Mouse (Mus musculus) cortical plate, adult 2 months (tissue): ENCODE results near the gene Tnfsf11. TPM values are rescaled to one million over a fixed set of nuclear protein-coding genes. Genes with fewer than 3 reads are reported as not detected.

ENCODE experiments used
- H3K27ac ChIP-seq: fragments of 200-500 bp; 2 replicates; pipeline ENCODE4 v1.5.1; 2012; ENCODE audit warnings: low read length, control low read depth, inconsistent platforms; ENCODE audit not compliant: insufficient read depth
- H3K4me1 ChIP-seq: fragments of 200-500 bp; 2 replicates; pipeline ENCODE4 v1.6.1; 2011; ENCODE audit warnings: low read length; ENCODE audit not compliant: control insufficient read depth, insufficient read depth
- H3K4me3 ChIP-seq: fragments of 200-500 bp; 2 replicates; pipeline ENCODE4 v1.5.1; 2011; ENCODE audit warnings: mild to moderate bottlenecking, low read length, control low read depth; ENCODE audit not compliant: insufficient read depth
- CTCF ChIP-seq: fragments of 200-500 bp; IDR thresholded peaks from 2 replicates; pipeline ENCODE4 v1.5.1; 2011; ENCODE audit warnings: mild to moderate bottlenecking, control low read depth, low read length; ENCODE audit not compliant: insufficient read depth; ENCODE audit errors: extremely low read depth
- POLR2A ChIP-seq: fragments of 200-500 bp; IDR thresholded peaks from 2 replicates; pipeline ENCODE4 v1.6.1; 2011; ENCODE audit warnings: mild to moderate bottlenecking, low read length, control low read depth; ENCODE audit not compliant: insufficient read depth; ENCODE audit errors: extremely low read depth
- polyA plus RNA-seq: library from polyadenylated mRNA; depleted of rRNA; stranded (reverse); fragments of >200 nt; gene quantifications from 2 replicates; pipeline ENCODE4 v1.2.3, GENCODE M21; 2012

Tnfsf11 gene
- polyA plus RNA-seq, 1 experiment = 0.04 TPM

DNA sequence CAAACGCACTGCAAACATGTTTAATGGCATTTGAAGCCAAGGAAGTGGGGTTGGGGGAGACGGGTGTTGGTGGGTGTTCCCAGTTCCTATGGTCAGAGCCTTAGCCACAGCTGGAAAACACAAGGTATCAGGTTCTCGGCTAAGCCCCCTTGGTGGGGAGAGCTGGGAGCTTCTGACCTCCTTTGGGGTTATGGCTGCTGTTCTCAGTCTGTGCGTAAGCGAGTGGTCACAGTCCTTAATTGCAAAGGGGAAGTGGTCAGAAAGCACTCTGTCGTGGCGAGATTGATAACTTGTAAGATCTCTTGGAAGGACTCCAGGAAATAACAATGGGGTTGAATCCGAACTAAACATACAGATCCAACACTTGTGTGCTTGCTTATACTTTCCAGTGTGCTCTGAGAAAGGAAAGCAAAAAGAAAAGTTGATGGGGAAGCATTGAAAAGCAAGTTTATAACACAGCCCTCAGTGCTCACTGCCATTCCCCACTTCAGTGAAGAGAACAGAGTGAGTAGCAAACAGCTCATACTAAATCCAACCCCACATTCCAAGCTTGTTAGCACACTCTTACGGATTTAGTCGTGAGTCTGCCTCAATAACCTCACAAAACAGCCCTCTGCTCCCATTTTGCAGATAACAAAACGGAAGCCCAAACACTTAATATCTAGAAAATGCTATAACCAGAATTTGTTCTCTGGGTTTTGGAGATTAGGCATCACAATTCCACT, 22.9 kb upstream of the Tnfsf11 start:
- Histone ChIP-seq H3K4me3 (no peak overlapping the region), H3K4me1 (no peaks in the 10 kb centered on the region), H3K27ac (no peak overlapping the region)
- TF ChIP-seq CTCF (no peak), POLR2A (no peak)

DNA sequence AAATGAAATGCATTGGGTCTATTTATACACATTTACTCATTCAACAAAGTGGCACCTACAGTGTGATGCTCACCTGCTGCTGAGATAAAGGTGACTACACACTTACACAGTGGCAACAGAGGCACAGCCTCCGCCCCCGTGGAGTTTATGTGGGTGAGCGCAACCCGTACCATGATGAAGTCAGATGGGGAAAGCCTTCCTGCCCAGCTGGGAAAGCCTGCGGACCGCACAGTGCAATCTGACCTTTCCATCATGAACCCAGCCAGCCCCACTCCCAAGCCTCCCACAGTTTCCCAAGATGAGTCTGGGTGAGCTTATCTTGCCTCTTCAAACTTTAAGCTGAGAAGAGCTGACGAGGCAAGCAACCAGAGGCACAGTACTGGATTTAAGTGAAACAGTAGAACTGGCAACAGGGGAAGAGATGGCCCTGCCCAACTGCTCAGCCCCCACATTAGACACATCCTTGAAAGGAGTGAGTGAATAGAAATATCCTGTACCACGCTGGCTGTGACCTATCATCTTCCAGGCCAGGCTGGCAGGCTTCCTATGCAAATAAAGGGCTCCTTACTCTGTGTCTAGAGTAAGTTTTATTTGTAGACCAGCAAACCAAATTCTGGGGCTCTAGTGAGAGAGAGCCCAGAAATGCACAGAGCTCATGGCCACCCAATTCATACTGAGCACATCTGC, 22.1 kb upstream of the Tnfsf11 start:
- no peaks in the 10 kb centered on the region for H3K4me1 ChIP-seq
- TF ChIP-seq POLR2A (no peak), CTCF (no peak)
- H3K4me3 ChIP-seq = no peak overlapping the region
- H3K27ac ChIP-seq = no peak overlapping the region

DNA sequence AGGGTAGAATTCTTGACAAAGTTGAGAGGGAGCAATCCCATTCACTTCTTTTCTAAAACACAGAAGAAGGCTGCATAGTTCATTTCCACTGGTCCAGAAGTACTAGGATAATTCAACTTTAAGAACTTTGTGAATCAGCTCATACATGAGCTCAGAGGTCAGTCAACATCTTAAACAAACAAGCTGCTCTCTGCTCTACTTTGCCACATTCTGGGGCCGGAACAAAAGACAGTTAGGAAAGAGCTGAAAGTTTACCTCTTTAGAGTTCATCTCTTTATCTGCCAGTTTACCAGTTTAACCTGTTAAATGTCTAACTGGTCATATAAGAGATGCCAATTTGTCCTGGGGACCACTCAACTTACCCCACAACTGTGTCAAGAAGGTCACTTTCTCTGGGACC, 15.5 kb upstream of the Tnfsf11 start:
- TF ChIP-seq POLR2A = no peak
- no peak for TF ChIP-seq CTCF

DNA sequence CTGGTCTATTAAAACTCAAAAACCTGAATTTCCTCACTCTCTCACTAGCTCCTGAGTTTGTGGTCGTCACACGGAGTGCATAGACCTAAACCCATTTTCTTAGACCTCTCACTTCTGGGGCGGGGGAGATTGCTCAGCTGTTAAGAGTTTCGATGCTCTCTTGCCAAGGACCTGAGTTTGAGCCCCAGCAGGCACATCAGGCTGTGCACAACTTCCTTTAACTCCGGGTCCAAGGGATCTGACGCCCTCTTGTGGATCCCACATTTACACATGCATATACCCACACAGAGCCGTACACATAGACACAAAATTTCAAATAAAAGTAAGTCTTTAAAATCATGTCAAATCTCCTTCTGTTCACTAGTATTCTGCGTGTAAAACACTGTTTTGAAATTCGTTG, 15.1 kb upstream of the Tnfsf11 start:
- TF ChIP-seq POLR2A (no peak), CTCF (no peak)
- Histone ChIP-seq H3K4me3 (no peak overlapping the region), H3K4me1 (no peaks in the 10 kb centered on the region)

More for the DNA sequence above, 15.5 kb upstream of the Tnfsf11 start:
- Histone ChIP-seq H3K4me1 (no peaks in the 10 kb centered on the region), H3K4me3 (no peak overlapping the region), H3K27ac (no peak overlapping the region)

DNA sequence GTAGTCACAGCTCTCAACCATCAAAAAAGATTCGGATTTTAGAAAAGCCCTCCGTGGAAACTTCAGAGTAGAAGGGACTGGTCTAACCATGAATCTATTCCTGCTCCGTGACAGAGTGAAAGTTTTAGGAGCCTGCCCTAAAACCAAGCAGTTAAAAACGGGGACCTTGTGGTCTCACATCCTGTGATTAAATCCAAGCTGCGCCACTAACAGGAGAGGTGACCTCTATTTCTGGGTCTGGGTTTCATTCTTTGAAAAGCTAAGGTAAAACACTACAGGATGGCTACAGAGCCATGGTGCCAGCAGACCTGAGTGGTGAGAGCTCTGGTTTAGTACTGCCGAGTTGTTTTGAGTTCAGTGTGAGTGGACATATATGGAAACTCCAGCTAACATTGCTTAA, 12.4 kb upstream of the Tnfsf11 start:
- Histone ChIP-seq H3K4me1 (no peaks in the 10 kb centered on the region), H3K27ac (no peak overlapping the region), H3K4me3 (no peak overlapping the region)
- TF ChIP-seq POLR2A (no peak), CTCF (no peak)

More for the DNA sequence above, 15.1 kb upstream of the Tnfsf11 start:
- H3K27ac ChIP-seq = no peak overlapping the region

DNA sequence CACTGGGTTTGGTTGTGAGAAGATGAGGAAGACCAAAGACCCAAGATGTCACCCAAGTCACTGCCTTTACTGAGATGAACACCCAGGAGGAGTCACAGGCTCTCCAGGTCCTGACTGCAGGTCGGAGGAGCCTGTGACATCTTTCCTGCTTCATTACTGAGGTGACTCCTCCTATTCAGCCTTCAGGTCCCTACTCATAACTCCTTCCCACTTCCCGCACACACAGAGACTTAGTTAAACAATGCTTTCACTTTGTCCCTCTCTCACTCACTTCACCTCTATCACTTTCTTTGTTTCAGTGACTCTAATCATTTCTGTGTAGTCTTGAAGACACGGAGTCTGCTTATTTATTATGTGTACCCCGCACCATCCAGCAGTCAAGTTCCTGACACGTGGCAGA, 11.7 kb upstream of the Tnfsf11 start:
- TF ChIP-seq POLR2A (no peak), CTCF (no peak)
- Histone ChIP-seq H3K27ac (no peak overlapping the region), H3K4me3 (no peak overlapping the region), H3K4me1 (no peaks in the 10 kb centered on the region)

DNA sequence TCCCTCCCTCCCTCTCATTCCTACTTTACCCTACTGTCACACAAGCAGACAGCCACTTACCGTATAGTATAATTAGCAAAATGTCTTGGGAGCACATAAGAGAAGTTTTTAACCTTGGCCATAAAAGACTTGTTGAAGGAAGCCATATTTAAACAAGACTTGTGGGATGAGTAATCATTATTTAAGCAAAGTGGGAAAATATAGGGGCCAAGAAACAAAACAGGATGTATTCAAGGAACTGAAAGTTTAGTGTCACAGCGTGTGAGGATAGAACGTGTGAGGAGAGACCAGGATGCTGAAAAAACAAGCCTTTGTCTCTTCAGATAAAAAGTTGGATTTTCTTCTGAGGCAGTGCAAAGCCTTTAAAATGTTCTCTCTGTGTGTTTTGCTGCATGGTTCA, 11.2 kb upstream of the Tnfsf11 start:
- TF ChIP-seq POLR2A (no peak), CTCF (no peak)
- Histone ChIP-seq H3K4me3 (no peak overlapping the region), H3K4me1 (no peaks in the 10 kb centered on the region), H3K27ac (no peak overlapping the region)

DNA sequence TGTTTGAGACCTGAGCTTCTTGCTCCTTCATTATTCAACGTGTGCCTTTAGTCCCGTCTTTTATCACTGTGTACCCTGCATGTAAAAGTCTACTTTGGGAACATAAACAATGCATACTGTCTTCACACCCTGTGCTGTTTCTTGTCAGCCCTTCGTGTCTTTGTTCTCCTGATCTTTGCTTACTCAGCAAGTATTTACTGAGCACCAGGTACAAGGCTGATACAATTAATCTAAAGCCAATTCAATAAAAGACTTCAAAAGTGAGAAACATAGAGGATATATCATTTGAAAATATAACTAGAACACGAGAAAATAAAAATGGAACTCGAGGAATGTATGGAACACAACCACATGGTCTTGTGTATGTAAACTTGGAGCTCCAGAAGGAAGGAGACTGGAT, 9.8 kb upstream of the Tnfsf11 start:
- Histone ChIP-seq H3K4me1 (no peaks in the 10 kb centered on the region), H3K27ac (no peak overlapping the region), H3K4me3 (no peak overlapping the region)
- TF ChIP-seq POLR2A (no peak), CTCF (no peak)

DNA sequence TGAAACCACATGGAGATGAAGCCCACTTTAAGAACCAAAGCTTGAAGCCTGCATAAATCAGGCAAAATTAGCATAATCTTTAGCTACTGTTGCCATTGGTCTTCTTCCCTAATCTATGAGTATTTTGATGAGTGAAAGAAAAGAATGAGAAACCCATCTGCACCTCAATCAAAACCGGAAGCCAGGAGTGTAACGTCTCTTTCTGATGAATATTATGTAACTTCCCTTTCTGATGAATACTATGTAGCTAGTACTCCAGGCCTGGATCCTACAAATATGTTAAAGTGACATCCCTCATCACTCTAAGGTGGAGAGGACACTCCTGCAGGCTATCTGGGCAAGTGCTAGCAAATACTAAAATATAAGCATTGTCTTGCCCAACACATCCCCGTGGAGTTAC, 6.9 kb downstream of the Tnfsf11 start:
- Histone ChIP-seq H3K27ac (no peak overlapping the region), H3K4me1 (no peaks in the 10 kb centered on the region), H3K4me3 (no peak overlapping the region)
- TF ChIP-seq CTCF (no peak), POLR2A (no peak)

DNA sequence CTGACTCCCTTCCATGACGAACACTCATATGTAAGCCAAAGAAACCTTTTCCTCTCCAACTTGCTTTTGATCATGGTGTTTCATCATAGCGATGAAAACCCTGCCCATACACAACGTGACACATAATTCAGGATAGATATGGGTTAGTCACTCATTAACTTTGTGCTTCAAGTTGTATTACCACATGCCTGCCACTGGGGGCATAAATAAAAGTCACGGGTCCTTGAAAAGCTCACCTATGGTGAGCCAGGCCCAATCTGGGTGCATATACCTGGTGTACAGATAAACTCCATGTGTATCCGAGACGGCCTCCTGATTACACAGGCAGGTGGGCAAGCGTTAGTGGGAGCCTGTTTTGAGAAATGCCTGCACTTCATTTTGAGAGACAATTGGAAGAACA, 15.2 kb downstream of the Tnfsf11 start:
- TF ChIP-seq CTCF (no peak), POLR2A (no peak)
- Histone ChIP-seq H3K4me3 (no peak overlapping the region), H3K27ac (no peak overlapping the region), H3K4me1 (no peaks in the 10 kb centered on the region; the same call in 1 of the 2 replicates)
